Mouse (Mus musculus) gastrocnemius, adult 2 months (tissue): ENCODE measurements around the gene Agfg2. TPM values are rescaled to one million over a fixed set of nuclear protein-coding genes. Genes with fewer than 3 reads are reported as not detected.
"Not testable (repeated sequence)": the region's sequence is repeated elsewhere in the genome, so short reads cannot be mapped to it uniquely, and the experiment has no call there.

Experiments used
- DNase-seq: peaks from one replicate; pipeline ENCODE4 v3.0.0; 2022
- H3K27ac ChIP-seq: fragments of 200-600 bp; 2 replicates; pipeline ENCODE4 v1.8.1; 2022; ENCODE audit warnings: mild to moderate bottlenecking
- H3K4me3 ChIP-seq: fragments of 200-600 bp; 2 replicates; pipeline ENCODE4 v1.8.1; 2022; ENCODE audit warnings: mild to moderate bottlenecking, moderate library complexity
- CTCF ChIP-seq: fragments of 200-600 bp; IDR thresholded peaks from 2 replicates; pipeline ENCODE4 v1.8.1; 2022; ENCODE audit warnings: antibody characterized with exemption, mild to moderate bottlenecking, moderate library complexity
- intact Hi-C: fragments of 180-260 bp; cut with DNase I; formaldehyde crosslinking; loops from one replicate; pipeline ENCODE4 v1.15.1; 2025
- long read RNA-seq, 2 experiments: library from polyadenylated mRNA; stranded (forward); transcript quantifications; one replicate each; pipeline ENCODE4 v2.0.0; 2021
- total RNA-seq, 2 experiments: library from RNA; stranded (reverse); gene quantifications; 2 replicates each; pipeline ENCODE4 v1.2.3; 2021

Gene Agfg2
- 10 to 100 TPM in 1 of 2 experiments, 1 to 10 TPM in 1; 3.3 to 10.3 TPM for total RNA-seq
- long read RNA-seq, experiment 1, transcript Agfg2-201 (12 exons, 2,893 nt), result major isoform, 13 of 20 reads
- long read RNA-seq, experiment 1, partial matches to known transcripts, result 1 of 20 reads
- long read RNA-seq, experiment 1, other reads (novel, unspliced or antisense), result 3 of 20 reads
- long read RNA-seq, experiment 2, transcript Agfg2-201 (12 exons, 2,893 nt), result major isoform, 6 of 10 reads
- long read RNA-seq, experiment 2, partial matches to known transcripts, result 0 of 10 reads
- long read RNA-seq, experiment 2, other reads (novel, unspliced or antisense), result 4 of 10 reads

GRCm38 (mm10) chr5:137684294-137685123 is at the start of gene Agfg2:
Gene Agfg2 (minus strand): TSS chr5:137684726.
- peak within 1 kb of the TSS; percentile 81 for H3K27ac ChIP-seq
- DNase-seq, result peak; percentile 97
- intact Hi-C loops, result loop anchor here (5.0 kb wide), 1 partner anchor 53 kb away; no protein-coding TSS in a partner anchor
- TF ChIP-seq CTCF, result peak; percentile 18; the same call in 1 of the 2 replicates
- H3K4me3 ChIP-seq, result peak within 1 kb of the TSS; percentile 83

GRCm38 (mm10) chr5:137733638-137734288 is 49.2 kb upstream of the Agfg2 start:
- H3K4me3 ChIP-seq, result no peak overlapping the region
- intact Hi-C loops, result no loop called here
- no peak for TF ChIP-seq CTCF
- no peak for DNase-seq
- no peak overlapping the region for H3K27ac ChIP-seq

GRCm38 (mm10) chr5:137726767-137727166 is 42.2 kb upstream of the Agfg2 start:
- Histone ChIP-seq H3K4me3 (no peak overlapping the region), H3K27ac (no peak overlapping the region)
- no peak for TF ChIP-seq CTCF
- intact Hi-C loops, result no loop called here
- DNase-seq, result no peak

GRCm38 (mm10) chr5:137723840-137724239 is 39.3 kb upstream of the Agfg2 start:
- intact Hi-C loops, result no loop called here
- DNase-seq, result no peak
- TF ChIP-seq CTCF, result no peak
- Histone ChIP-seq H3K27ac (no peak overlapping the region), H3K4me3 (no peak overlapping the region)

GRCm38 (mm10) chr5:137720558-137721164 is 36.1 kb upstream of the Agfg2 start:
- intact Hi-C loops, H3K27ac ChIP-seq, DNase-seq: not testable (repeated sequence)
- 0 out of 2 replicates have a peak overlapping the region, but pooled peaks have one; percentile 17 for H3K4me3 ChIP-seq

GRCm38 (mm10) chr5:137719088-137719487 is 34.6 kb upstream of the Agfg2 start:
- H3K4me3 ChIP-seq, result no peak overlapping the region
- no peak for TF ChIP-seq CTCF
- no peak overlapping the region for H3K27ac ChIP-seq
- no peak for DNase-seq
- intact Hi-C loops, result no loop called here

GRCm38 (mm10) chr5:137718020-137718790 is 33.7 kb upstream of the Agfg2 start:
- no peak for TF ChIP-seq CTCF
- intact Hi-C loops, result no loop called here
- Histone ChIP-seq H3K4me3 (no peak overlapping the region), H3K27ac (no peak overlapping the region)
- no peak for DNase-seq

GRCm38 (mm10) chr5:137715685-137716084 is 31.2 kb upstream of the Agfg2 start:
- Histone ChIP-seq H3K27ac (no peak overlapping the region), H3K4me3 (no peak overlapping the region)
- no peak for DNase-seq
- intact Hi-C loops, result no loop called here
- no peak for TF ChIP-seq CTCF

- TF ChIP-seq CTCF, result no peak
- no peak overlapping the region for H3K4me3 ChIP-seq
- H3K27ac ChIP-seq, result no peak overlapping the region
- DNase-seq, result no peak
- intact Hi-C loops, result no loop called here
Observed at GRCm38 (mm10) chr5:137713454-137713853, 28.9 kb upstream of the Agfg2 start.

- no peak for TF ChIP-seq CTCF
- no peak overlapping the region for H3K27ac ChIP-seq
- H3K4me3 ChIP-seq, result no peak overlapping the region
- intact Hi-C loops, result no loop called here
- peak; percentile 28 for DNase-seq
Observed at GRCm38 (mm10) chr5:137706913-137707633, 22.5 kb upstream of the Agfg2 start.

GRCm38 (mm10) chr5:137705242-137705641 is 20.7 kb upstream of the Agfg2 start:
- intact Hi-C loops, result no loop called here
- DNase-seq, result no peak
- Histone ChIP-seq H3K27ac (no peak overlapping the region), H3K4me3 (no peak overlapping the region)
- no peak for TF ChIP-seq CTCF
